Mouse (Mus musculus): ENCODE measurements around the gene B3gnt6. TPM values are rescaled to one million over a fixed set of nuclear protein-coding genes. Genes with fewer than 3 reads are reported as not detected.
"Not testable (repeated sequence)": the region's sequence is repeated elsewhere in the genome, so short reads cannot be mapped to it uniquely, and the experiment has no call there.

B3gnt6 gene
- polyA plus RNA-seq, 1 experiment from 2014 or later, result not detected

GRCm38 (mm10) chr7:98189745-98190144 is 9.5 kb downstream of the B3gnt6 start:
- WGBS, result 44% methylated on average over 3 of the region's 3 CpGs
- no peak for DNase-seq (ENCODE audit: low spot score)

DNA sequence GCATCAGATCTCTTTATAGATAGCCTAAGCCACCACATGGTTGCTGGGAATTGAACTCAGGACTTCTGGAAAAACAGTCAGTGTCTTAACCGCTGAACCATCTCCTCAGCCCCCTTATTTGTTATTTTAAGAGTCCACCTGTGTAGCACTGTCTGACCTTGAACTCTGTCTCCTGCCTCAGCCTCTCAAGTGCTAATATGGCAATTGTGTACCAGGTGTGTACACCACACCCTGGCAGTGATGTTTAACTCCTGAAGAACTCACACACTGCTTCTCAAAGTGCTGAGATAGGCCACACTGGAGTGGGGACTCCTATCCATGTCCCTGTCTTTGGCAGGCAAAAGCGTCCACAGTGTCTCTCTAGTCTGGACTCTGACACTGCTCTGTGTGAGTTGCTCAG is 10.6 kb downstream of the B3gnt6 start:
- Histone ChIP-seq H3K9me3 (replicated peaks) (no peaks in the 10 kb centered on the region), H3K36me3 (no peaks in the 10 kb centered on the region), H3K4me3 (no peak overlapping the region), H3K4me1 (peaks cover 3% of the 10 kb centered on the region), H3K27ac (no peak overlapping the region), H3K27me3 (ENCODE audit: low read depth, poor library complexity, severe bottlenecking) (peaks cover 29% of the 10 kb centered on the region)
- DNase-seq (ENCODE audit: low spot score), result no peak
- WGBS, result 87% methylated on average over 2 of the region's 2 CpGs

More at GRCm38 (mm10) chr7:98189745-98190144, 9.5 kb downstream of the B3gnt6 start:
- H3K9me3 ChIP-seq (replicated peaks), result no peaks in the 10 kb centered on the region
- no peak overlapping the region for H3K27ac ChIP-seq
- H3K27me3 ChIP-seq (ENCODE audit: low read depth, poor library complexity, severe bottlenecking), result peaks cover 39% of the 10 kb centered on the region
- no peak overlapping the region for H3K4me3 ChIP-seq
- H3K4me1 ChIP-seq, result peaks cover 11% of the 10 kb centered on the region
- no peaks in the 10 kb centered on the region for H3K36me3 ChIP-seq

DNA sequence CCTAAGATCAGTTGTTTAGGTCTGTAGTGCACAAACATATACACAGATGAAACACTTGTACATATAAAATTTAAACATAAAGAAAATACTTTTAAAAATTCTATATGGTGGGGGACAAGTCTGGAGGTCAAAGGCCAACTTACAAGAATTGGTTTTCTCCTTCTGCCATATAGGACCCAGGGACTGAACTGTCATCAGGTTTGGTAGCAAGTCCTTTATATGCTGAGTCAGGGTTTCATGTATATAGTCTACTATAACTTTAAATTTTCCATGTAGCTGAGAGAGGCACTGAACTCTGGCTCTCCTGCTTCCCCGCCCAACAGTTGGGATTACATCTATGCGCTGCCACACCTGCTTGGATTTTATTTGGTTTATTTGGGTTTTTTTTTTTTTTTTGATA is 11.0 kb downstream of the B3gnt6 start:
- no peak for DNase-seq (ENCODE audit: low spot score)
- Histone ChIP-seq H3K36me3 (no peaks in the 10 kb centered on the region), H3K9me3 (replicated peaks) (no peaks in the 10 kb centered on the region), H3K27ac (no peak overlapping the region), H3K4me1 (no peaks in the 10 kb centered on the region; the same call in 1 of the 2 replicates), H3K27me3 (ENCODE audit: low read depth, poor library complexity, severe bottlenecking) (peaks cover 24% of the 10 kb centered on the region), H3K4me3 (no peak overlapping the region)
- 96% methylated on average over 2 of the region's 2 CpGs for WGBS

DNA sequence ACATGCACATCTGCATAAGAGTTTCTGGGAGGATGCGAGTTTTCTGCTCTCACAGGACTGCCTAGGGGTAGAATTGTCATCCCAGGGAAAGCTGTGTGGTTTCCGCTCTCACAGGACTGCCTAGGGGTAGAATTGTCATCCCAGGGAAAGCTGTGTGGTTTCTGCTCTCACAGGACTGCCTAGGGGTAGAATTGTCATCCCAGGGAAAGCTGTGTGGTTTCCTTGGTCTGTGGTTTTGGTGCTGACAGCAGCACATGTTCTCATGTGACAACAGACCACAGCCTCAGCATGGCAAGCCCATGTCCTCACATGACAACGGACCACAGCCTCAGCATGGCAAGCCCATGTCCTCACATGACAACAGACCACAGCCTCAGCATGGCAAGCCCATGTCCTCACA is 11.9 kb downstream of the B3gnt6 start:
- 79% methylated on average over 3 of the region's 3 CpGs for WGBS
- not testable (repeated sequence) for H3K27ac ChIP-seq; H3K9me3 ChIP-seq (replicated peaks); H3K4me1 ChIP-seq; H3K4me3 ChIP-seq; H3K36me3 ChIP-seq; DNase-seq (ENCODE audit: low spot score)
- H3K27me3 ChIP-seq (ENCODE audit: low read depth, poor library complexity, severe bottlenecking), result peaks cover 15% of the 10 kb centered on the region

DNA sequence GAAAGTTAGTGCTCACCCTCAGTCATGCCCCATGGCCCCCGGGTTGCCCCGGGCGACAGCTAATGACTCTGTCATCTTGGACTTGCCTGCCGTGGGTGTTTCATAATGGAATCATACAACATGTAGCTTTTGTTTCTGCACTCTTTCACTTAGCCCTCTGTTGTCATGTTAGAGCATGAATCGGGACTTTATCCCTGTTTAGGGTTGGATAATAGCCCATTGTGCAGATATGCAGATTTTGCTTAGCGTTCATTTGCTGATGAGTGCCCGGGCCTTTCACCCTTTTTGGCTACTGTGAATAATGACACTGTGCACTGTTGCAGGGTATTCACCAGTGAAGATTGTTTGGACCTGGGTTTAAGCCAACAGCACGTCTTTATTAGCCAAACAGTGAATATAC is 12.6 kb downstream of the B3gnt6 start:
- no peaks in the 10 kb centered on the region for H3K9me3 ChIP-seq (replicated peaks)
- no peak overlapping the region for H3K27ac ChIP-seq
- H3K4me1 ChIP-seq, result no peaks in the 10 kb centered on the region; the same call in 1 of the 2 replicates
- H3K4me3 ChIP-seq, result no peak overlapping the region
- no peaks in the 10 kb centered on the region for H3K36me3 ChIP-seq
- DNase-seq (ENCODE audit: low spot score), result no peak
- 86% methylated on average over 8 of the region's 8 CpGs for WGBS
- H3K27me3 ChIP-seq (ENCODE audit: low read depth, poor library complexity, severe bottlenecking), result peaks cover 8% of the 10 kb centered on the region

DNA sequence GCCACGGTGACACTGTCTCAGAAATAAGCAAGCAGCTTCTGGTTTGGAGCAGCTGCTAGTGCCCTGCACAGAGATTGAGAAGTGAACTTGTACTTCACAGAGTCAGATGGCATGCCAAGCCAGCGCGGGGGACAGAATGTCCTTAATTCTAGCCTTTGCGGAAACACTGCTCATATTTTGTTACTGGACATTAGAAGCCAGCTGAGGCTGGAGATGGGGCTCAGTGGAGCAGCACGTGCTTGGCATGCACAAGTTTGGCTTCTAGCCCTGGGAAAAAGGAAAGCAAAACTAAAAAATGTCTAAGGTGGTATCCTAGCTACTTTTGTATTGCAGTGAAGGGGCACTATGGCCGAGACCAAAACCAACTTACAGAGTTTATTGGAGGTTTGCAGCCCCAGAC is 14.0 kb downstream of the B3gnt6 start:
- H3K9me3 ChIP-seq (replicated peaks), result no peaks in the 10 kb centered on the region
- no peaks in the 10 kb centered on the region for H3K27me3 ChIP-seq (ENCODE audit: low read depth, poor library complexity, severe bottlenecking)
- no peaks in the 10 kb centered on the region for H3K36me3 ChIP-seq
- H3K4me1 ChIP-seq, result no peaks in the 10 kb centered on the region; the same call in 1 of the 2 replicates
- WGBS, result 88% methylated on average over 6 of the region's 6 CpGs
- H3K27ac ChIP-seq, result no peak overlapping the region
- no peak overlapping the region for H3K4me3 ChIP-seq
- DNase-seq (ENCODE audit: low spot score), result no peak

DNA sequence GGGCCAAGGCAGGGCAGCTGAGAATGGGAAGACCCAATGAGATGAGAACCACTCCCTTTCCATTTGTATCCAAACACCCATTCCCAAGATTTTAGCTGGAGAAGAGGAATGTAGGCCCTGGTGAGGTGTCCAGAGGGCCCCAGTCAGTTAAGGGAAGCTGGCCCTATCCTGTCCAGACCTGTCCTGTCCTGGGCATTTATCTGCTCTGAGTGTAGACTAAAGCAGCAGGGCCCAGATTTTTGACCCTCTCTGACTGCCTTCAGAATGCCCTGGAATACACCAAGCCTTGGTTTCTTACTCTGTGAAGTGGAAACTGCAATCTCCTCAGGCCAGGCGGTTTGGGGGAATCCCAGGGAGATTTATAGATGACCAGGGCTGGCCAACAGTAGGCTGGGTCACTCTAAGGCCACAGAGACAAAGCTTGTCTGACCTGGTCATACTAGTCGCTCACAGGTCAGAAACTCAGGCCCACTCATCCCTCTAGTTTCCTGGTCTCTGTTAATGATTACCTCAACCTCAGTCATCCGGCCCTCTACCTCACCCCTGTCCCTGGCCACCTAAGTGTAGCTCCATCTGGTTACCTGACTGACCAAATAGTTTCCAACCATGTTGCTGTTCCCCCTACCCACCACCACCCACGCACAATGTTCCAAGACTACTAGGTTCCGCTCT is 20.6 kb downstream of the B3gnt6 start:
- DNase-seq (ENCODE audit: low spot score), result no peak
- Histone ChIP-seq H3K9me3 (replicated peaks) (no peaks in the 10 kb centered on the region), H3K36me3 (no peaks in the 10 kb centered on the region), H3K27ac (peak overlapping the region; percentile 80), H3K4me3 (peak overlapping the region; percentile 83), H3K4me1 (peaks cover 26% of the 10 kb centered on the region), H3K27me3 (ENCODE audit: low read depth, poor library complexity, severe bottlenecking) (peaks cover 13% of the 10 kb centered on the region)
- WGBS, result 73% methylated on average over 5 of the region's 5 CpGs

GRCm38 (mm10) chr7:98177929-98178559 is 21.2 kb downstream of the B3gnt6 start, which contains the start of gene Capn5:
Gene Capn5 (minus strand): TSS chr7:98178274.
- peak within 1 kb of the TSS; percentile 83 for H3K4me3 ChIP-seq
- DNase-seq (ENCODE audit: low spot score), result peak; percentile 84
- WGBS, result 1% methylated on average over 44 of the region's 44 CpGs
- no peaks in the 10 kb centered on the region for H3K36me3 ChIP-seq
- peaks cover 13% of the 10 kb centered on the region for H3K27me3 ChIP-seq (ENCODE audit: low read depth, poor library complexity, severe bottlenecking)
- peaks cover 32% of the 10 kb centered on the region for H3K4me1 ChIP-seq
- H3K9me3 ChIP-seq (replicated peaks), result no peaks in the 10 kb centered on the region
- H3K27ac ChIP-seq, result peak within 1 kb of the TSS; percentile 80

GRCm38 (mm10) chr7:98177566-98177928 is 21.7 kb downstream of the B3gnt6 start:
- peaks cover 13% of the 10 kb centered on the region for H3K27me3 ChIP-seq (ENCODE audit: low read depth, poor library complexity, severe bottlenecking)
- peak overlapping the region; percentile 80 for H3K27ac ChIP-seq
- 8% methylated on average over 9 of the region's 9 CpGs for WGBS
- peak overlapping the region; percentile 83 for H3K4me3 ChIP-seq
- DNase-seq (ENCODE audit: low spot score), result no peak
- no peaks in the 10 kb centered on the region for H3K36me3 ChIP-seq
- no peaks in the 10 kb centered on the region for H3K9me3 ChIP-seq (replicated peaks)
- peaks cover 36% of the 10 kb centered on the region for H3K4me1 ChIP-seq

DNA sequence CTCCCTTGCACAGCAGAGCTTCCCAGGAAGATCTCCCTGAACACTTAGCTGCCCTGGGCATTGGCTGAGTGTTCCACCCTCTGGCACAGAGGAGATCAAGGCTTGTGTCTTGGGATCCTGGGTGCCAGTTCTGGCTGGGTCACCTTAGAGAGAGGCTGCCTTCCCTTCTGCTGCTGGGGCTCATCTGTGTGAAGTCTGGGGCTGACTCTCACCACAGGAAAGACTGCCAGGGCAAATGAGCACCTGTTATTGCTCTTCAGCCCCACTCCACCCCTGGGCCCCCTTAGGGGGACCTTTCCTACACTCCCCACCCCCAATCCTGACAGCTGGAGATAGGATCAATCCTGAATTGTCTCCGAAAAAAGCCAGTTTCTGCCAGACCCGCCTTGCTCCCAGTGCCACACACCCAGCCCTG is 22.2 kb downstream of the B3gnt6 start:
- peaks cover 41% of the 10 kb centered on the region for H3K4me1 ChIP-seq
- peaks cover 13% of the 10 kb centered on the region for H3K27me3 ChIP-seq (ENCODE audit: low read depth, poor library complexity, severe bottlenecking)
- peak overlapping the region; percentile 83; the same call in 1 of the 2 replicates for H3K4me3 ChIP-seq
- no peaks in the 10 kb centered on the region for H3K36me3 ChIP-seq
- no peaks in the 10 kb centered on the region for H3K9me3 ChIP-seq (replicated peaks)
- WGBS, result 52% methylated on average over 2 of the region's 2 CpGs
- DNase-seq (ENCODE audit: low spot score), result no peak
- H3K27ac ChIP-seq, result peak overlapping the region; percentile 80; the same call in 1 of the 2 replicates

GRCm38 (mm10) chr7:98176322-98177070 is 22.8 kb downstream of the B3gnt6 start:
- DNase-seq (ENCODE audit: low spot score), result no peak
- Histone ChIP-seq H3K9me3 (replicated peaks) (no peaks in the 10 kb centered on the region), H3K4me3 (peak overlapping the region; percentile 83; the same call in 1 of the 2 replicates), H3K27me3 (ENCODE audit: low read depth, poor library complexity, severe bottlenecking) (peaks cover 13% of the 10 kb centered on the region), H3K27ac (peak overlapping the region; percentile 80; the same call in 1 of the 2 replicates), H3K4me1 (peaks cover 47% of the 10 kb centered on the region), H3K36me3 (no peaks in the 10 kb centered on the region)
- 74% methylated on average over 8 of the region's 8 CpGs for WGBS

GRCm38 (mm10) chr7:98174883-98175755 is 24.2 kb downstream of the B3gnt6 start:
- DNase-seq (ENCODE audit: low spot score), result no peak
- WGBS, result 66% methylated on average over 4 of the region's 4 CpGs
- Histone ChIP-seq H3K27me3 (ENCODE audit: low read depth, poor library complexity, severe bottlenecking) (peaks cover 13% of the 10 kb centered on the region), H3K4me1 (peaks cover 61% of the 10 kb centered on the region), H3K9me3 (replicated peaks) (no peaks in the 10 kb centered on the region), H3K4me3 (no peak overlapping the region), H3K36me3 (no peaks in the 10 kb centered on the region), H3K27ac (peak overlapping the region; percentile 22; the same call in 1 of the 2 replicates)

All from limb, embryonic 10.5 days (tissue).